Mouse (Mus musculus): Measurements from ENCODE around the gene Pex7.
"Not testable (repeated sequence)": the region's sequence is repeated elsewhere in the genome, so short reads cannot be mapped to it uniquely, and the experiment has no call there.

The Pex7 gene

GRCm38 (mm10) chr10:19933511-19934383 lies 26.3 kb upstream of the Pex7 start:
- peak; percentile 90 for DNase-seq

- DNase-seq = no peak
These were observed 25.5 kb upstream of the Pex7 start for GRCm38 (mm10) chr10:19932986-19933385.

GRCm38 (mm10) chr10:19928205-19928604 lies 20.7 kb upstream of the Pex7 start:
- no peak for DNase-seq

- DNase-seq = not testable (repeated sequence)
These were observed 19.0 kb upstream of the Pex7 start for GRCm38 (mm10) chr10:19926391-19926897.

GRCm38 (mm10) chr10:19924256-19924655 lies 16.8 kb upstream of the Pex7 start:
- no peak for DNase-seq

- no peak for DNase-seq
These were observed 14.9 kb upstream of the Pex7 start for GRCm38 (mm10) chr10:19922410-19922809.

- DNase-seq = peak; percentile 66 to 68
These were observed 7.8 kb upstream of the Pex7 start for GRCm38 (mm10) chr10:19915301-19915700.

GRCm38 (mm10) chr10:19913806-19914205 lies 6.3 kb upstream of the Pex7 start:
- no peak for DNase-seq

- no peak for DNase-seq
These were observed 4.1 kb upstream of the Pex7 start for GRCm38 (mm10) chr10:19911583-19911982.

GRCm38 (mm10) chr10:19910516-19910915 lies 3.0 kb upstream of the Pex7 start:
- no peak for DNase-seq

GRCm38 (mm10) chr10:19908076-19908475 lies 587 bp upstream of the Pex7 start:
- no peak for DNase-seq

GRCm38 (mm10) chr10:19904077-19904820 lies 3.2 kb downstream of the Pex7 start:
- no peak for DNase-seq

- no peak for DNase-seq
These were observed 5.5 kb downstream of the Pex7 start for GRCm38 (mm10) chr10:19901992-19902391.

- no peak for DNase-seq
These were observed 7.3 kb downstream of the Pex7 start for GRCm38 (mm10) chr10:19900191-19900590.

GRCm38 (mm10) chr10:19893976-19894375 lies 13.5 kb downstream of the Pex7 start:
- peak; percentile 10 to 29 for DNase-seq

- peak in 1 of 2 experiments; percentile 26 for DNase-seq
These were observed 14.3 kb downstream of the Pex7 start for GRCm38 (mm10) chr10:19893146-19893545.

GRCm38 (mm10) chr10:19891686-19892085 lies 15.8 kb downstream of the Pex7 start:
- DNase-seq = no peak

GRCm38 (mm10) chr10:19889908-19890307 lies 17.6 kb downstream of the Pex7 start:
- no peak for DNase-seq

- DNase-seq = no peak
These were observed 21.2 kb downstream of the Pex7 start for GRCm38 (mm10) chr10:19886249-19886648.

- no peak for DNase-seq
These were observed 23.1 kb downstream of the Pex7 start for GRCm38 (mm10) chr10:19884409-19884808.

- DNase-seq = no peak
These were observed 27.1 kb downstream of the Pex7 start for GRCm38 (mm10) chr10:19880437-19880836.

- DNase-seq = no peak
These were observed 28.3 kb downstream of the Pex7 start for GRCm38 (mm10) chr10:19879161-19879560.

GRCm38 (mm10) chr10:19877679-19878078 lies 29.8 kb downstream of the Pex7 start:
- DNase-seq = no peak

GRCm38 (mm10) chr10:19877257-19877656 lies 30.2 kb downstream of the Pex7 start:
- DNase-seq = no peak
